ENCODE assay signal across 8 mouse cellular contexts in the genomic region with DNA sequence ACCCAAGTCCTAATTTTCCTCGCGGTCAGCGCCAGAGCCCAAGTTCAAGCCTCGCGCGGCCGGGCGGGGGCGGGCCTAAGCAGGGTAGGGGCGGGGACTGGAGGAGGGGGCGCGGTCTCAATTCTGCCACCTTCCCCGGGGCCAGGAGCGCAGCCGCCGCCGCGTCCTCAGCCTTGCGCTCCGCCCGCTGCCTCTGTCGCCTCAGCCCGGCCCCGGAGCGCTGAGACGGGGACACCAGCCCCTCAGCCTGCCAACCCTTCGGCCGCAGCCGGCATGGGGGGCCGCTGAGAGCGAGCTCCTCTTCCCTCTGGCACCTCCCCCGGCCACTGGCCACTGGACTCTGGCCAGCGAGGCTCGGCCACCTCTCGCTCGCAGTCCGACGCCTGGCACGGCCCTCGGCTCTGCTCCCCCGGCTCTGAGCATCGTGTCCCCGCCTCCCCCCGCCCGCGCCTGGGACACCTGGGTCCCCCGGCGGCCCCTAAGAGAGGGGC. TPM values are rescaled to one million over a fixed set of nuclear protein-coding genes. Genes with fewer than 3 reads are reported as not detected.
DNase-seq lines count a peak whose midpoint lies in the region; ATAC-seq and TF ChIP-seq lines count a peak whose summit lies in the region.

TSS of gene Rapgefl1 (plus strand) at position 135 of the 491 bp plus-strand sequence.

- H3K4me2 ChIP-seq in heart, embryonic 13.5 days = peak within 1 kb of the TSS; percentile 99
- H3K4me2 ChIP-seq in liver, embryonic 14.5 days (ENCODE audit: low read depth) = peak within 1 kb of the TSS; percentile 93
- peak within 1 kb of the TSS; percentile 90 for H3K4me2 ChIP-seq in neural tube, embryonic 11.5 days (ENCODE audit: low read depth)
- H3K4me2 ChIP-seq in stomach, embryonic 16.5 days (ENCODE audit: low read depth, low read length) = peak within 1 kb of the TSS; percentile 99

- DNase-seq in brain, embryonic 18.5 days (ENCODE audit: low read depth, low spot score) = peak; percentile 47
- peak; percentile 91 for DNase-seq in kidney, postnatal 10 days
- DNase-seq in liver, embryonic 14.5 days (ENCODE audit: low read depth in 3 of 3, low spot score in 3 of 3) = peak; percentile 53 to 63 (median 57)
- DNase-seq in neural tube, embryonic 11.5 days (ENCODE audit: low spot score) = peak; percentile 88

- WGBS in heart, embryonic 13.5 days = under 1% methylated on average over 42 of the region's 48 CpGs
- WGBS in liver, embryonic 14.5 days (ENCODE audit: insufficient replicate concordance) = 0% methylated on average over 43 of the region's 48 CpGs
- WGBS in neural tube, embryonic 11.5 days = under 1% methylated on average over 40 of the region's 48 CpGs
- under 1% methylated on average over 43 of the region's 48 CpGs for WGBS in stomach, embryonic 16.5 days

- peaks cover 19% of the 10 kb centered on the region for H3K4me1 ChIP-seq in erythroblast, embryonic 14.5 days (ENCODE audit: control insufficient read depth)
- peaks cover 20% of the 10 kb centered on the region for H3K4me1 ChIP-seq in heart, embryonic 13.5 days
- peaks cover 0 to 5% of the 10 kb centered on the region in 2 experiments; a peak in 3 of 4 replicates for H3K4me1 ChIP-seq in liver, embryonic 14.5 days (replicated peaks; ENCODE audit: control insufficient read depth in 2 of 2, insufficient read depth in 2 of 2, low read length in 1 of 2)
- H3K4me1 ChIP-seq in neural tube, embryonic 11.5 days (ENCODE audit: control insufficient read depth, insufficient read depth, low read length) = peaks cover 2% of the 10 kb centered on the region; the same call in 1 of the 2 replicates
- peaks cover 14% of the 10 kb centered on the region; the same call in 1 of the 2 replicates for H3K4me1 ChIP-seq in stomach, embryonic 16.5 days (ENCODE audit: control insufficient read depth, insufficient read depth, low read length)

- no peak within 1 kb of the TSS for H3K27ac ChIP-seq in heart, embryonic 13.5 days (replicated peaks)
- no peak within 1 kb of the TSS for H3K27ac ChIP-seq in liver, embryonic 14.5 days
- H3K27ac ChIP-seq in neural tube, embryonic 11.5 days (ENCODE audit: low read depth, low read length) = no peak within 1 kb of the TSS
- peak within 1 kb of the TSS; percentile 86 for H3K27ac ChIP-seq in stomach, embryonic 16.5 days (ENCODE audit: low read length)

- peak; percentile 93 for ATAC-seq in CD4-positive, CD25-positive, alpha-beta regulatory T cell, adult 4 months
- peak; percentile 79; the same call in 1 of the 2 replicates for ATAC-seq in heart, embryonic 13.5 days (ENCODE audit: extremely low read depth, insufficient number of reproducible peaks, low FRiP score, low TSS enrichment)
- ATAC-seq in liver, embryonic 14.5 days (ENCODE audit: insufficient read depth) = peak; percentile 87
- peak; percentile 84 for ATAC-seq in neural tube, embryonic 11.5 days (ENCODE audit: insufficient read depth, low FRiP score, low TSS enrichment)
- ATAC-seq in stomach, embryonic 16.5 days (ENCODE audit: insufficient read depth, low FRiP score) = peak; percentile 91

- no peak for TF ChIP-seq CTCF in liver, embryonic 14.5 days (IDR thresholded peaks at IDR 0.05; ENCODE audit: low read depth)

- no peak for TF ChIP-seq EP300 in liver, embryonic 14.5 days (IDR thresholded peaks at IDR 0.05; ENCODE audit: low read depth)

- peaks cover 33% of the 10 kb centered on the region for H3K36me3 ChIP-seq in erythroblast, embryonic 14.5 days (ENCODE audit: control insufficient read depth)
- H3K36me3 ChIP-seq in heart, embryonic 13.5 days = peaks cover 30% of the 10 kb centered on the region
- peaks cover 26% of the 10 kb centered on the region for H3K36me3 ChIP-seq in liver, embryonic 14.5 days (replicated peaks; ENCODE audit: control insufficient read depth, insufficient read depth, low read depth)
- peaks cover 7% of the 10 kb centered on the region; the same call in 1 of the 2 replicates for H3K36me3 ChIP-seq in neural tube, embryonic 11.5 days (ENCODE audit: control insufficient read depth, insufficient read depth, low read length)
- 0 out of 2 replicates have a peak, but pooled peaks cover 10% of the 10 kb centered on the region for H3K36me3 ChIP-seq in stomach, embryonic 16.5 days (ENCODE audit: control insufficient read depth, insufficient read depth, low read length)

- H3K9me3 ChIP-seq in erythroblast, embryonic 14.5 days (ENCODE audit: control insufficient read depth, low read length) = no peaks in the 10 kb centered on the region
- no peaks in the 10 kb centered on the region for H3K9me3 ChIP-seq in heart, embryonic 13.5 days
- no peaks in the 10 kb centered on the region for H3K9me3 ChIP-seq in liver, embryonic 14.5 days (ENCODE audit: control insufficient read depth, low read length)
- no peaks in the 10 kb centered on the region for H3K9me3 ChIP-seq in neural tube, embryonic 11.5 days (ENCODE audit: control insufficient read depth, low read length)
- H3K9me3 ChIP-seq in stomach, embryonic 16.5 days (replicated peaks; ENCODE audit: control insufficient read depth, low read length) = no peaks in the 10 kb centered on the region

- peak within 1 kb of the TSS; percentile 64 for H3K4me3 ChIP-seq in erythroblast, embryonic 14.5 days (replicated peaks)
- peak within 1 kb of the TSS; percentile 66 for H3K4me3 ChIP-seq in heart, embryonic 13.5 days
- H3K4me3 ChIP-seq in liver, embryonic 14.5 days (ENCODE audit: insufficient read depth in 1 of 2, low read depth in 2 of 2, low read length in 2 of 2) = peak within 1 kb of the TSS; percentile 62 to 65
- H3K4me3 ChIP-seq in neural tube, embryonic 11.5 days (ENCODE audit: low read depth, low read length) = peak within 1 kb of the TSS; percentile 62
- peak within 1 kb of the TSS; percentile 82 for H3K4me3 ChIP-seq in stomach, embryonic 16.5 days (replicated peaks; ENCODE audit: low read length)

- H3K9ac ChIP-seq in heart, embryonic 13.5 days = peak within 1 kb of the TSS; percentile 82
- H3K9ac ChIP-seq in liver, embryonic 14.5 days (replicated peaks) = peak within 1 kb of the TSS; percentile 49
- peak within 1 kb of the TSS; percentile 65 for H3K9ac ChIP-seq in neural tube, embryonic 11.5 days (ENCODE audit: low read length)
- peak within 1 kb of the TSS; percentile 89 for H3K9ac ChIP-seq in stomach, embryonic 16.5 days (ENCODE audit: low read length)

- H3K27me3 ChIP-seq in erythroblast, embryonic 14.5 days (ENCODE audit: control insufficient read depth) = peaks cover 44% of the 10 kb centered on the region
- peaks cover 36% of the 10 kb centered on the region for H3K27me3 ChIP-seq in heart, embryonic 13.5 days (replicated peaks)
- H3K27me3 ChIP-seq in liver, embryonic 14.5 days (ENCODE audit: control insufficient read depth, insufficient read depth, low read length) = peaks cover 23% of the 10 kb centered on the region
- H3K27me3 ChIP-seq in neural tube, embryonic 11.5 days (ENCODE audit: control insufficient read depth, insufficient read depth, low read length) = peaks cover 13% of the 10 kb centered on the region
- no peaks in the 10 kb centered on the region for H3K27me3 ChIP-seq in stomach, embryonic 16.5 days (ENCODE audit: control insufficient read depth, insufficient read depth, low read length)

RNA-seq across cellular contexts. Expression of gene Rapgefl1, which starts in this region (rescaled TPM):
- polyA plus RNA-seq in CD4-positive, CD25-positive, alpha-beta regulatory T cell, adult 4 months (2017; shearing (Covaris generic)) = under 1 TPM in 1 of 2 experiments, not detected in 1; 0.48 TPM
- polyA plus RNA-seq in erythroblast, embryonic 14.5 days (2012) = not detected in 2 replicates
- 0.64 and 0.98 TPM in 2 replicates for polyA plus RNA-seq in heart, embryonic 13.5 days (2015; fragmentation: Nextera tagmentation; extraction: Ambion mirVana)
- 0.52 and 0.55 TPM in 2 replicates for polyA plus RNA-seq in liver, embryonic 14.5 days (2012; rRNA removed)
- polyA plus RNA-seq in liver, embryonic 14.5 days (2014; fragmentation: Nextera tagmentation; extraction: Ambion mirVana) = 0.05 and 0.06 TPM in 2 replicates
- polyA plus RNA-seq in neural tube, embryonic 11.5 days (2014; fragmentation: Nextera tagmentation; extraction: Ambion mirVana) = 2.3 and 2.8 TPM in 2 replicates
- 6.5 and 7.8 TPM in 2 replicates for polyA plus RNA-seq in stomach, embryonic 16.5 days (2015; fragmentation: Nextera tagmentation; extraction: Ambion mirVana)

Comparison
In these comparisons a context has a peak if more than half of its experiments do, and no peak if none do; other contexts are left out.
1. Peak in ATAC-seq in CD4-positive, CD25-positive, alpha-beta regulatory T cell, adult 4 months; RNA of the gene not detected or under 1 TPM.
2. Peak in ATAC-seq, H3K4me3 ChIP-seq, H3K9ac ChIP-seq and H3K4me2 ChIP-seq in heart, embryonic 13.5 days; RNA of the gene not detected or under 1 TPM.
3. Peak in DNase-seq, ATAC-seq, H3K4me3 ChIP-seq, H3K9ac ChIP-seq and H3K4me2 ChIP-seq in liver, embryonic 14.5 days; RNA of the gene not detected or under 1 TPM.